Mouse (Mus musculus): Measurements from ENCODE around the gene Ncoa5. TPM values are rescaled to one million over a fixed set of nuclear protein-coding genes. Genes with fewer than 3 reads are reported as not detected.

The Ncoa5 gene
- polyA plus RNA-seq, 1 experiment from 2014 or later, result 11.9 TPM

GRCm38 (mm10) chr2:164967761-164968440 lies 66.8 kb downstream of the Ncoa5 start:
- 0 out of 2 replicates have a peak, but pooled peaks have one; percentile 34 for ATAC-seq
- peak overlapping the region; percentile 18 for H3K4me3 ChIP-seq (ENCODE audit: low read depth, low read length)
- WGBS, result 3% methylated on average over 65 of the region's 65 CpGs
- H3K9ac ChIP-seq (ENCODE audit: low read depth, low read length), result no peak overlapping the region
- H3K9me3 ChIP-seq (ENCODE audit: control insufficient read depth), result no peaks in the 10 kb centered on the region
- peak overlapping the region; percentile 46 for H3K4me2 ChIP-seq (replicated peaks; ENCODE audit: low read depth)
- peaks cover 52% of the 10 kb centered on the region for H3K27me3 ChIP-seq (replicated peaks; ENCODE audit: control insufficient read depth, insufficient read depth, low read length)
- no peak for TF ChIP-seq CTCF (IDR thresholded peaks at IDR 0.05; ENCODE audit: low read depth)
- H3K4me1 ChIP-seq (replicated peaks; ENCODE audit: control insufficient read depth, insufficient read depth, low read length), result no peaks in the 10 kb centered on the region
- no peaks in the 10 kb centered on the region for H3K36me3 ChIP-seq (ENCODE audit: control insufficient read depth, insufficient read depth)
- no peak overlapping the region for H3K27ac ChIP-seq (ENCODE audit: low read depth, low read length)

GRCm38 (mm10) chr2:164967193-164967592 lies 67.5 kb downstream of the Ncoa5 start:
- Histone ChIP-seq H3K9me3 (ENCODE audit: control insufficient read depth) (no peaks in the 10 kb centered on the region), H3K4me3 (ENCODE audit: low read depth, low read length) (no peak overlapping the region), H3K27ac (ENCODE audit: low read depth, low read length) (no peak overlapping the region), H3K4me2 (replicated peaks; ENCODE audit: low read depth) (no peak overlapping the region), H3K9ac (ENCODE audit: low read depth, low read length) (no peak overlapping the region), H3K36me3 (ENCODE audit: control insufficient read depth, insufficient read depth) (no peaks in the 10 kb centered on the region), H3K4me1 (replicated peaks; ENCODE audit: control insufficient read depth, insufficient read depth, low read length) (no peaks in the 10 kb centered on the region), H3K27me3 (replicated peaks; ENCODE audit: control insufficient read depth, insufficient read depth, low read length) (peaks cover 52% of the 10 kb centered on the region)
- no peak for TF ChIP-seq CTCF (IDR thresholded peaks at IDR 0.05; ENCODE audit: low read depth)
- ATAC-seq, result no peak
- 15% methylated on average over 6 of the region's 6 CpGs for WGBS

GRCm38 (mm10) chr2:164966381-164966780 lies 68.3 kb downstream of the Ncoa5 start:
- H3K27me3 ChIP-seq (replicated peaks; ENCODE audit: control insufficient read depth, insufficient read depth, low read length), result peaks cover 50% of the 10 kb centered on the region
- ATAC-seq, result no peak
- no peaks in the 10 kb centered on the region for H3K36me3 ChIP-seq (ENCODE audit: control insufficient read depth, insufficient read depth)
- no peak for TF ChIP-seq CTCF (IDR thresholded peaks at IDR 0.05; ENCODE audit: low read depth)
- no peak overlapping the region for H3K27ac ChIP-seq (ENCODE audit: low read depth, low read length)
- H3K4me1 ChIP-seq (replicated peaks; ENCODE audit: control insufficient read depth, insufficient read depth, low read length), result no peaks in the 10 kb centered on the region
- H3K9ac ChIP-seq (ENCODE audit: low read depth, low read length), result no peak overlapping the region
- no peak overlapping the region for H3K4me2 ChIP-seq (replicated peaks; ENCODE audit: low read depth)
- no peaks in the 10 kb centered on the region for H3K9me3 ChIP-seq (ENCODE audit: control insufficient read depth)
- 18% methylated on average over 8 of the region's 8 CpGs for WGBS
- no peak overlapping the region for H3K4me3 ChIP-seq (ENCODE audit: low read depth, low read length)

GRCm38 (mm10) chr2:164964981-164965380 lies 69.7 kb downstream of the Ncoa5 start:
- Histone ChIP-seq H3K27me3 (replicated peaks; ENCODE audit: control insufficient read depth, insufficient read depth, low read length) (peaks cover 36% of the 10 kb centered on the region), H3K4me3 (ENCODE audit: low read depth, low read length) (no peak overlapping the region), H3K9ac (ENCODE audit: low read depth, low read length) (no peak overlapping the region), H3K9me3 (ENCODE audit: control insufficient read depth) (no peaks in the 10 kb centered on the region), H3K4me1 (replicated peaks; ENCODE audit: control insufficient read depth, insufficient read depth, low read length) (peaks cover 4% of the 10 kb centered on the region; the same call in 1 of the 2 replicates), H3K36me3 (ENCODE audit: control insufficient read depth, insufficient read depth) (no peaks in the 10 kb centered on the region), H3K4me2 (replicated peaks; ENCODE audit: low read depth) (no peak overlapping the region), H3K27ac (ENCODE audit: low read depth, low read length) (no peak overlapping the region)
- no peak for TF ChIP-seq CTCF (IDR thresholded peaks at IDR 0.05; ENCODE audit: low read depth)
- ATAC-seq, result no peak
- WGBS, result 88% methylated on average over 1 of the region's 1 CpGs

- no peak for ATAC-seq
- no peak for TF ChIP-seq CTCF (IDR thresholded peaks at IDR 0.05; ENCODE audit: low read depth)
- WGBS, result 57% methylated on average over 9 of the region's 9 CpGs
Measured at GRCm38 (mm10) chr2:164964242-164964894, 70.3 kb downstream of the Ncoa5 start.

GRCm38 (mm10) chr2:164962183-164962580 lies 72.5 kb downstream of the Ncoa5 start:
- TF ChIP-seq CTCF (IDR thresholded peaks at IDR 0.05; ENCODE audit: low read depth), result no peak
- WGBS, result 51% methylated on average over 7 of the region's 7 CpGs

More at GRCm38 (mm10) chr2:164964242-164964894, 70.3 kb downstream of the Ncoa5 start:
- no peak overlapping the region for H3K27ac ChIP-seq (ENCODE audit: low read depth, low read length)
- no peak overlapping the region for H3K9ac ChIP-seq (ENCODE audit: low read depth, low read length)
- no peaks in the 10 kb centered on the region for H3K36me3 ChIP-seq (ENCODE audit: control insufficient read depth, insufficient read depth)
- no peak overlapping the region for H3K4me2 ChIP-seq (replicated peaks; ENCODE audit: low read depth)
- peaks cover 4% of the 10 kb centered on the region; the same call in 1 of the 2 replicates for H3K4me1 ChIP-seq (replicated peaks; ENCODE audit: control insufficient read depth, insufficient read depth, low read length)
- H3K9me3 ChIP-seq (ENCODE audit: control insufficient read depth), result no peaks in the 10 kb centered on the region
- no peak overlapping the region for H3K4me3 ChIP-seq (ENCODE audit: low read depth, low read length)
- peaks cover 30% of the 10 kb centered on the region for H3K27me3 ChIP-seq (replicated peaks; ENCODE audit: control insufficient read depth, insufficient read depth, low read length)

More at GRCm38 (mm10) chr2:164962183-164962580, 72.5 kb downstream of the Ncoa5 start:
- no peaks in the 10 kb centered on the region for H3K36me3 ChIP-seq (ENCODE audit: control insufficient read depth, insufficient read depth)
- H3K4me1 ChIP-seq (replicated peaks; ENCODE audit: control insufficient read depth, insufficient read depth, low read length), result peaks cover 4% of the 10 kb centered on the region; the same call in 1 of the 2 replicates
- no peak overlapping the region for H3K27ac ChIP-seq (ENCODE audit: low read depth, low read length)
- ATAC-seq, result no peak
- no peak overlapping the region for H3K4me3 ChIP-seq (ENCODE audit: low read depth, low read length)
- no peaks in the 10 kb centered on the region for H3K9me3 ChIP-seq (ENCODE audit: control insufficient read depth)
- H3K9ac ChIP-seq (ENCODE audit: low read depth, low read length), result no peak overlapping the region
- peaks cover 8% of the 10 kb centered on the region for H3K27me3 ChIP-seq (replicated peaks; ENCODE audit: control insufficient read depth, insufficient read depth, low read length)
- H3K4me2 ChIP-seq (replicated peaks; ENCODE audit: low read depth), result no peak overlapping the region

All from intestine, postnatal 0 days (tissue).